Mouse (Mus musculus) frontal cortex, adult (tissue): ENCODE measurements around the gene Tln2.
"Not testable (repeated sequence)": the region's sequence is repeated elsewhere in the genome, so short reads cannot be mapped to it uniquely, and the experiment has no call there.

ENCODE experiments used
- ATAC-seq: cut with Nextera tagmentation; 2 replicates; pipeline ENCODE4 v1.9.2; 2017; ENCODE audit warnings: mild to moderate bottlenecking, moderate library complexity, mixed read lengths; ENCODE audit not compliant: low TSS enrichment

Gene Tln2

GRCm38 (mm10) chr9:67361511-67361910, 198.0 kb downstream of the Tln2 start:
- ATAC-seq = no peak

DNA sequence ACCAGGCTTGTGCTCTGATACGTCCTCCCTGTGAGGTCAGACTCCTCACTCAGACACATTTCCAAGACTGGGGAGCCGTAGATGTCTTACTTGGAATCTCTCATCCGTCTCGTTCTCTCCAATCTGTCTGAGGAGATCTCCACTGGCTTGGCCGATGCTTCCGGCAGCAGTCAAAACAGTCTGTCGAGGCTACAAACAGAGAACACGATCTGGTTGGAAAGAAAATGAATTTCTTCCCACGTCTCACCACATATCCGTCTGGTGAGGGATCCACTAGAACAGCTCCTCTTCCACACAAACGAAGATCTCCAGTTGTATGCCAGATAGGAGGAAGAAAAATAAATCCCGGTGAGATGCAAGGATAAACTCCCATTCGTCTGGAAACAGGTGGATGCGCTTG, 205.1 kb downstream of the Tln2 start:
- ATAC-seq = peak; percentile 79

DNA sequence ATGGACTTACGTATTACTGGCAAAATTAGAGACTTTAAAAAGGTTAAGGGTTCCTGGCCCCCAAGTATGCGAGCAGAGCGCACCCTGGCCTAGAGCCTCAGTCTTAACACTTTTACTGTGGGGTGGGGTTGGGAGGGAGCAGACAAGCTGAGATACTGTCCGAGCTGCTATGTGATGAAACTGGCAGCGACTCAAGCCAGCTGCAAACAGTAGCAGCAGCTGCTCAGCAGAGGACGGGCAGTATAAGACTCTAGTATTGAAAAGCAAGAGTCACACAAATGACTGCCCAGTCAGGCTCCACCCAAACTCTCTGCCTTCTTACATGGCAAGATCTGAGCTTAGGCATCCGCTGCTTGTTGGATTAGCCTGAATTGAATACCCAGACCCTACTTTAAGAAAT, 206.1 kb downstream of the Tln2 start:
- no peak for ATAC-seq

GRCm38 (mm10) chr9:67348983-67349382, 210.5 kb downstream of the Tln2 start:
- ATAC-seq = no peak

GRCm38 (mm10) chr9:67347184-67347583, 212.3 kb downstream of the Tln2 start:
- ATAC-seq = no peak

GRCm38 (mm10) chr9:67331281-67331680, 228.2 kb downstream of the Tln2 start:
- ATAC-seq = no peak

GRCm38 (mm10) chr9:67328451-67328850, 231.1 kb downstream of the Tln2 start:
- no peak for ATAC-seq

GRCm38 (mm10) chr9:67321886-67322285, 237.6 kb downstream of the Tln2 start:
- ATAC-seq = no peak

DNA sequence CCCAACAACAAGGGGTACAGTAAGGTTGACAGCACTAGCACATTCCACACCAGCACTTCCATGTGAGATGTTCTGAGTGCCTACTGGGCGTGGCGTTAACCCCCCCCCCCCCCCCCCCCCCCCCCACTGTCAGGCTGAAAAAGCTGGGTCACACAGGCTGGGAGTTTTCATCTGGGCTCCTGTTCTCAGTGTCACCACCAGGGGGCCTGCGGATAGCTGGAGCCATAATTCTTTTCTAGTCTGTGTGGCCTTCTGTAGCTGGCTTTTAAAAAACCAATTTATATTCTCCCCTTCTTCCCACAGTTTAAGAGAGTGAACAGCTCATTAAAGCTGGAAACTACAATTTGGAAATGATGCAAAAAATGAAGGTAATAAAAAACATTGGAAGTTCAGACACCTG, 244.1 kb downstream of the Tln2 start:
- ATAC-seq = peak; percentile 64; the same call in 1 of the 2 replicates

GRCm38 (mm10) chr9:67304992-67305391, 254.5 kb downstream of the Tln2 start:
- ATAC-seq = no peak

DNA sequence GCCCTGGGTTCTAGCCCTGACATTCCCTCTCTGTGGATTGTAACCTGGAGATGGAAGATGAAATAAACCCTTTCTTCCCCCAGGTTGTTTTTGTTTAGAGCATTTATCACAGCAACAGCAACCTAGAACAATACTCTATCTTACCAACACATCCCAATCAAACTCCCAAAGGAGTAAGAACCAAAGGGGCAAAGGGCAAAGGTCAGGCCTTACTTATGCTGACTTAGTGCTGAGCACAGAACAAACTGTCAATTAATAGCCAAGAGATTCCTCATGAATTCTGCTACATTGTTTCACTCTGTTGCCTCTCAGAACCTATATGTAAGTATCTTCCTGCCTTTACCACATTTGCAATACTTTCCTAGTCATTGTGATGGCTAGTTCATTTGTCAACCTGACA, 255.5 kb downstream of the Tln2 start:
- no peak for ATAC-seq

GRCm38 (mm10) chr9:67303038-67303437, 256.5 kb downstream of the Tln2 start:
- no peak for ATAC-seq

GRCm38 (mm10) chr9:67302386-67302989, 257.0 kb downstream of the Tln2 start:
- ATAC-seq = no peak

GRCm38 (mm10) chr9:67301571-67301970, 257.9 kb downstream of the Tln2 start:
- ATAC-seq = no peak

DNA sequence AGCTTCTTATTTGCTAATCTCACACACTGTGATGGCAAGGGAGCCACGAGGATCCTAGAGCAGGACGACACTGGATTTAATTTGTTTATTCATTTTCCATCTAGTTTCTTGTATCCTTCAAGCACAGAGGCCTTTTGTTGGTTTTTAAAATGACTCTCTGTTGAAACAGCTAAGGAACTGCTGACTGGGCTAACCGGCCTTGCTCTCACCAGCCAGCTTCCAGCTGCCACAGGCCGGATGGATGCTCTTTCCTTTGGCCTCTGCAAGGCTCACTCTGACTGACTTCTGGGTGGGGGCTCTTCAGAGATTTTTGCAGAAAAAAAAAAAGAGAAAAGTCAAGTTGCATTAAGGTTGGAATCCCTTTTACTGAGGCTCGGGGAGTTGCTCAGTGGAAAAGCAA, 258.7 kb downstream of the Tln2 start:
- no peak for ATAC-seq

- no peak for ATAC-seq
These were observed 259.2 kb downstream of the Tln2 start for GRCm38 (mm10) chr9:67300346-67300745.

GRCm38 (mm10) chr9:67299164-67299563, 260.3 kb downstream of the Tln2 start:
- ATAC-seq = no peak

- ATAC-seq = no peak
These were observed 262.1 kb downstream of the Tln2 start for GRCm38 (mm10) chr9:67297236-67297889.

DNA sequence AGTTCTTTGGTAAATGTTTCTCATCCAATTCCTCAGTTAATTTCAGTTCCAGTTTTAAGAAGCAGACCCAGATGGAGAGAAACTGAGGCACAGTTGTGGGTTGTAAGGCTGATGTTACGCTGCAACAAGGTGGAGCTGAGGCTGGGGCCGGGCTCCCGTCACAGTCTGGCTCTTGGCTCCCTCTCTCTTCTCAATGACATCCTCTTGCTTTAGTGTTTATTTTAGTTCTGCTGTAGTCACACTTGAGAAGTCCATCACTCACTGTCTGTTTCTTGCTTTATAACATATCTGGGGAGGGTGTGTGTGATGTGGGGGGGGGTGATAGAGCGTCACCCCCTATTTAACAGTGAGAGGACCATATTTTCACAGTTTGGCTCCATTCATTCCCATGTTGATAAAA, 272.0 kb downstream of the Tln2 start:
- no peak for ATAC-seq

GRCm38 (mm10) chr9:67286801-67287200, 272.7 kb downstream of the Tln2 start:
- ATAC-seq = no peak

DNA sequence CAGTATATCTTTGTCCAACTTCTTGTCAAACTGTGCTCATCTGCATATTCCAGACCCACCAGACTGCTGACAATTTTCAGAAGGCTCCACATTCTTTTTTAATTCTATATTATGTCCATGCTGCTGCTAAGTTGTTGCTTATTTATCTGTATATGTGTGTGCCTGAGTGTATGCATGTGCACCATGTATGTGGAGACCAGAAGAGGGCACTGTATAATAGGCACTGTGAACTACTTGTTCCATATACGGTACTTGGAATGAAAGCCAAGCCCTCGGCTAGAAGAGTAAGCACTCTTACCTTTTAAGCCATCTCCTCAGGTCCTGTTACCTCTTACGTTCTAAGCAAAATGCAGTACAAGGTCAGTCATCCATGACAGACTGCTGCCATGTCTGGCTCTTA, 274.0 kb downstream of the Tln2 start:
- ATAC-seq = no peak

GRCm38 (mm10) chr9:67281812-67282211, 277.7 kb downstream of the Tln2 start:
- no peak for ATAC-seq

- not testable (repeated sequence) for ATAC-seq
These were observed 279.2 kb downstream of the Tln2 start for GRCm38 (mm10) chr9:67280311-67280710.

DNA sequence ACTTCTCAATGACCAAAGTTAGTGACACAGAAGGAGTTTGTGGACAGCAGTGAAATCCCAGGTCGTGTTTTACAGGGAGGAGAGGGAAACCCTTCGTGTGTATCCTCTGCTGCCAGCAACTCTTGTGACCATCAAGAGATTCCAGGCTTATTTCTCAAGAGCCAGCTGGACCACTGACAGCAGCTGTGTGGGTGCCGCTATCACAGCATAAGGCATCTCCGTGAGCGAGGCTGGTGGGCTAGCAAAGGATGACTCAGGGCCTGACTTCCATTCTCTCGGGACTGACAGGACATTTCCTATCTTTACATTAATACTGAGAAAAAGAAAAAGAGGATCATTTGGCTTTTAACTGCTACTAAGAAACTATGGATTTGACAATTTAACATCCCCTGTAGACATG, 283.1 kb downstream of the Tln2 start:
- peak; percentile 65; the same call in 1 of the 2 replicates for ATAC-seq
